Mouse (Mus musculus) stomach, postnatal 0 days (tissue): ENCODE results near the gene Utrn.

Experiments used
- CTCF ChIP-seq: IDR thresholded peaks from 2 replicates; pipeline ENCODE4 v1.5.1; 2016; ENCODE audit warnings: antibody characterized with exemption, low read depth, mild to moderate bottlenecking, moderate library complexity
- EP300 ChIP-seq: optimal IDR thresholded peaks from 2 replicates; pipeline ENCODE3; 2016; ENCODE audit warnings: antibody characterized with exemption

- peak; percentile 20; the same call in 1 of the 2 replicates for TF ChIP-seq CTCF
- no peak for TF ChIP-seq EP300
Observed at GRCm38 (mm10) chr10:12773178-12773577, 96.0 kb downstream of the Utrn start.
